Mouse (Mus musculus) midbrain, embryonic 16.5 days (tissue): Measurements from ENCODE around the gene Vmn2r15. TPM values are rescaled to one million over a fixed set of nuclear protein-coding genes. Genes with fewer than 3 reads are reported as not detected.

Experiments
- ATAC-seq: fragments of 200-750 bp; cut with Nextera tagmentation; 2 replicates; pipeline ENCODE4 v1.8.0; 2017; ENCODE audit warnings: moderate TSS enrichment
- H3K27ac ChIP-seq: fragments of 300-500 bp; sonication (generic); 2 replicates; pipeline ENCODE4 v1.5.1; 2014; ENCODE audit warnings: mild to moderate bottlenecking, low read length, mixed read lengths
- H3K27me3 ChIP-seq: fragments of 300-500 bp; sonication (generic); 2 replicates; pipeline ENCODE4 v1.6.1; 2014; ENCODE audit warnings: low read depth, low read length, mixed read lengths; ENCODE audit not compliant: control insufficient read depth, insufficient read depth
- H3K36me3 ChIP-seq: fragments of 300-500 bp; sonication (generic); 2 replicates; pipeline ENCODE4 v1.6.1; 2014; ENCODE audit warnings: mild to moderate bottlenecking, low read length, moderate library complexity, mixed read lengths; ENCODE audit not compliant: control insufficient read depth, insufficient read depth
- H3K4me1 ChIP-seq: fragments of 300-500 bp; sonication (generic); 2 replicates; pipeline ENCODE4 v1.6.1; 2014; ENCODE audit warnings: mild to moderate bottlenecking, low read length, mixed read lengths; ENCODE audit not compliant: control insufficient read depth, insufficient read depth
- H3K4me2 ChIP-seq: fragments of 300-500 bp; sonication (generic); 2 replicates; pipeline ENCODE4 v1.6.1; 2014; ENCODE audit warnings: mild to moderate bottlenecking, low read length, mixed read lengths
- H3K4me3 ChIP-seq: fragments of 300-500 bp; sonication (generic); 2 replicates; pipeline ENCODE4 v1.5.1; 2014; ENCODE audit warnings: low read depth, mild to moderate bottlenecking, low read length, moderate library complexity, mixed read lengths
- H3K9ac ChIP-seq: fragments of 300-500 bp; sonication (generic); 2 replicates; pipeline ENCODE4 v1.6.1; 2014; ENCODE audit warnings: low read depth, low read length, mixed read lengths
- H3K9me3 ChIP-seq: fragments of 300-500 bp; sonication (generic); replicated peaks from 2 replicates; pipeline ENCODE4 v1.6.1; 2014; ENCODE audit warnings: mild to moderate bottlenecking, low read length, mixed read lengths; ENCODE audit not compliant: control insufficient read depth, poor library complexity, severe bottlenecking
- WGBS: fragments of 180-500 bp; shearing (Covaris S2); extraction: QIAGEN DNeasy Blood & Tissue Kit; methylation state at CpG from one replicate; pipeline ENCODE4 v1.1.7; 2014; 5-methylcytosine and 5-hydroxymethylcytosine counted together
- polyA plus RNA-seq: library from polyadenylated mRNA; unstranded; fragments of >200 nt; fragmentation: Nextera tagmentation; extraction: Ambion mirVana; gene quantifications from 2 replicates; pipeline ENCODE4 v1.2.1, GENCODE M21; 2015

The Vmn2r15 gene
- not detected in 2 replicates for polyA plus RNA-seq

GRCm38 (mm10) chr5:109297544-109297943 is at the start of gene Vmn2r15:
Vmn2r15 (minus strand) TSS chr5:109297644.
- Histone ChIP-seq H3K9ac (no peak within 1 kb of the TSS), H3K4me2 (no peak within 1 kb of the TSS), H3K27me3 (no peaks in the 10 kb centered on the region), H3K27ac (no peak within 1 kb of the TSS), H3K4me3 (no peak within 1 kb of the TSS), H3K36me3 (no peaks in the 10 kb centered on the region), H3K9me3 (peaks cover 17% of the 10 kb centered on the region; the same call in 1 of the 2 replicates), H3K4me1 (no peaks in the 10 kb centered on the region)
- ATAC-seq = no peak
- WGBS = 53% methylated on average over 3 of the region's 3 CpGs

GRCm38 (mm10) chr5:109329862-109330261 is 32.4 kb upstream of the Vmn2r15 start, which contains the start of gene Vmn2r16:
Vmn2r16 (plus strand) TSS chr5:109330162.
- ATAC-seq = no peak
- H3K27me3 ChIP-seq = no peaks in the 10 kb centered on the region
- H3K4me2 ChIP-seq = no peak within 1 kb of the TSS
- no peaks in the 10 kb centered on the region for H3K4me1 ChIP-seq
- H3K4me3 ChIP-seq = no peak within 1 kb of the TSS
- WGBS = 51% methylated on average over 2 of the region's 2 CpGs
- H3K36me3 ChIP-seq = no peaks in the 10 kb centered on the region
- H3K9ac ChIP-seq = no peak within 1 kb of the TSS
- peaks cover 12% of the 10 kb centered on the region for H3K9me3 ChIP-seq
- no peak within 1 kb of the TSS for H3K27ac ChIP-seq

- Histone ChIP-seq H3K4me1 (no peaks in the 10 kb centered on the region), H3K27ac (no peak overlapping the region), H3K27me3 (no peaks in the 10 kb centered on the region), H3K4me2 (no peak overlapping the region), H3K36me3 (no peaks in the 10 kb centered on the region), H3K9me3 (peaks cover 16% of the 10 kb centered on the region; the same call in 1 of the 2 replicates), H3K4me3 (no peak overlapping the region), H3K9ac (no peak overlapping the region)
- no peak for ATAC-seq
- WGBS = 85% methylated on average over 3 of the region's 3 CpGs
Measured at GRCm38 (mm10) chr5:109294655-109295054, 2.8 kb downstream of the Vmn2r15 start.

Other genes with a start within 250 kb of the Vmn2r15 start
- not detected in 2 replicates for gene Vmn2r11, start 238.1 kb downstream of the Vmn2r15 start, polyA plus RNA-seq
- gene Vmn2r12, start 199.7 kb downstream of the Vmn2r15 start, polyA plus RNA-seq = not detected in 2 replicates
- not detected in 2 replicates for gene Vmn2r13, start 105.4 kb downstream of the Vmn2r15 start, polyA plus RNA-seq
- gene Vmn2r14, start 72.9 kb downstream of the Vmn2r15 start, polyA plus RNA-seq = not detected in 2 replicates
- gene Vmn2r16, start 32.5 kb upstream of the Vmn2r15 start, polyA plus RNA-seq = not detected in 2 replicates
- not detected in 2 replicates for gene Vmn2r17, start 122.0 kb upstream of the Vmn2r15 start, polyA plus RNA-seq